Mouse (Mus musculus): ENCODE data around the gene Gpd1. TPM values are rescaled to one million over a fixed set of nuclear protein-coding genes. Genes with fewer than 3 reads are reported as not detected.

Gene Gpd1
- total and polyA plus RNA-seq, 3 experiments, result 0.24 to 0.56 (median 0.25) TPM

- Histone ChIP-seq H3K27ac (ENCODE audit: insufficient read depth, low read depth) (no peak overlapping the region), H3K36me3 (replicated peaks in 1 of 2; ENCODE audit: control insufficient read depth in 1 of 2, insufficient read depth in 1 of 2, low read length in 1 of 2) (no peaks in the 10 kb centered on the region), H3K4me3 (replicated peaks in 1 of 3; ENCODE audit: low read depth in 2 of 3, low read length in 2 of 3, poor library complexity in 1 of 3) (no peak overlapping the region), H3K9ac (ENCODE audit: insufficient read depth, low read depth) (no peak overlapping the region), H3K79me2 (replicated peaks; ENCODE audit: control insufficient read depth, extremely low read depth, insufficient read depth, poor library complexity, severe bottlenecking) (no peaks in the 10 kb centered on the region), H3K27me3 (replicated peaks) (peaks cover 84% of the 10 kb centered on the region), H3K9me3 (replicated peaks; ENCODE audit: low read length) (no peaks in the 10 kb centered on the region), H3K4me1 (ENCODE audit: control insufficient read depth in 1 of 2, insufficient read depth in 2 of 2) (peaks cover 3 to 8% of the 10 kb centered on the region in 2 experiments; a peak in 3 of 4 replicates), H3K4me2 (ENCODE audit: insufficient read depth, low read depth, poor library complexity, severe bottlenecking) (0 out of 2 replicates have a peak overlapping the region, but pooled peaks have one; percentile 30)
- dilution Hi-C loops (cut with MboI; ENCODE audit: extremely low pct_ligation_motif_present, extremely low pct_unique_long_range_greater_than_20kb, low sequenced_read_pairs), result no loop called here
- TF ChIP-seq ZMIZ1 (IDR thresholded peaks at IDR 0.05; ENCODE audit: low read depth, low read length), result no peak
- TF ChIP-seq MAFK (IDR thresholded peaks at IDR 0.05; ENCODE audit: insufficient replicate concordance, low read length), result no peak
- no peak for TF ChIP-seq GABPA (IDR thresholded peaks at IDR 0.05; ENCODE audit: insufficient replicate concordance, low read depth, low read length)
- no peak for TF ChIP-seq JUND (conservative IDR thresholded peaks at IDR 0.05; ENCODE audit: low read depth, low read length)
- TF ChIP-seq PAX5 (IDR thresholded peaks at IDR 0.05; ENCODE audit: low read length), result no peak
- no peak for TF ChIP-seq IRF4 (IDR thresholded peaks at IDR 0.05; ENCODE audit: low read depth, low read length)
- peak; percentile 17 for DNase-seq (ENCODE audit: extremely low read depth)
- in situ Hi-C loops (cut with MboI; ENCODE audit: low pct_ligation_motif_present, low pct_unique_long_range_greater_than_20kb, low sequenced_read_pairs), result no loop called here
Observed at GRCm38 (mm10) chr15:99691976-99692375, 25.3 kb upstream of the Gpd1 start.

- Histone ChIP-seq H3K79me2 (replicated peaks; ENCODE audit: control insufficient read depth, extremely low read depth, insufficient read depth, poor library complexity, severe bottlenecking) (no peaks in the 10 kb centered on the region), H3K4me2 (ENCODE audit: insufficient read depth, low read depth, poor library complexity, severe bottlenecking) (no peak overlapping the region), H3K27me3 (replicated peaks) (peaks cover 55% of the 10 kb centered on the region), H3K4me1 (ENCODE audit: control insufficient read depth in 1 of 2, insufficient read depth in 2 of 2) (peaks cover 13 to 14% of the 10 kb centered on the region in 2 experiments), H3K4me3 (replicated peaks in 1 of 3; ENCODE audit: low read depth in 2 of 3, low read length in 2 of 3, poor library complexity in 1 of 3) (no peak overlapping the region), H3K9me3 (replicated peaks; ENCODE audit: low read length) (no peaks in the 10 kb centered on the region), H3K27ac (ENCODE audit: insufficient read depth, low read depth) (no peak overlapping the region), H3K36me3 (replicated peaks in 1 of 2; ENCODE audit: control insufficient read depth in 1 of 2, insufficient read depth in 1 of 2, low read length in 1 of 2) (peaks cover 0 to 1% of the 10 kb centered on the region in 2 experiments), H3K9ac (ENCODE audit: insufficient read depth, low read depth) (no peak overlapping the region)
- TF ChIP-seq RCOR1 (conservative IDR thresholded peaks at IDR 0.05; ENCODE audit: low read depth, low read length), result no peak
- TF ChIP-seq USF2 (conservative IDR thresholded peaks at IDR 0.05; ENCODE audit: low read depth, low read length), result no peak
- TF ChIP-seq SMC3 (IDR thresholded peaks at IDR 0.05; ENCODE audit: low read depth, low read length), result no peak
- no peak for TF ChIP-seq HCFC1 (IDR thresholded peaks at IDR 0.05; ENCODE audit: low read depth, low read length)
- no peak for TF ChIP-seq JUN (IDR thresholded peaks at IDR 0.05; ENCODE audit: insufficient read depth, low read depth, low read length)
- TF ChIP-seq NRF1 (IDR thresholded peaks at IDR 0.05; ENCODE audit: low read depth, low read length), result no peak
- TF ChIP-seq PAX5 (IDR thresholded peaks at IDR 0.05; ENCODE audit: low read length), result no peak
- no peak for TF ChIP-seq POLR2A (IDR thresholded peaks at IDR 0.05; ENCODE audit: low read depth, low read length)
- TF ChIP-seq MEF2A (IDR thresholded peaks at IDR 0.05; ENCODE audit: borderline replicate concordance, low read depth, low read length), result no peak
- no peak for TF ChIP-seq NELFE (IDR thresholded peaks at IDR 0.05; ENCODE audit: low read depth, low read length)
- no peak for TF ChIP-seq MAZ (IDR thresholded peaks at IDR 0.05; ENCODE audit: low read depth, low read length)
- no peak for TF ChIP-seq POLR2AphosphoS2 (IDR thresholded peaks at IDR 0.05; ENCODE audit: low read depth, low read length)
- TF ChIP-seq TBP (conservative IDR thresholded peaks at IDR 0.05; ENCODE audit: low read depth, low read length), result no peak
- no peak for TF ChIP-seq MAX (IDR thresholded peaks at IDR 0.05; ENCODE audit: low read length)
- no peak for TF ChIP-seq IRF4 (IDR thresholded peaks at IDR 0.05; ENCODE audit: low read depth, low read length)
- TF ChIP-seq BHLHE40 (IDR thresholded peaks at IDR 0.05; ENCODE audit: low read depth, low read length), result no peak
- TF ChIP-seq CHD1 (IDR thresholded peaks at IDR 0.05; ENCODE audit: low read depth, low read length), result no peak
- TF ChIP-seq MXI1 (IDR thresholded peaks at IDR 0.05; ENCODE audit: low read depth, low read length), result no peak
- dilution Hi-C loops (cut with MboI; ENCODE audit: extremely low pct_ligation_motif_present, extremely low pct_unique_long_range_greater_than_20kb, low sequenced_read_pairs), result no loop called here
- in situ Hi-C loops (cut with MboI; ENCODE audit: low pct_ligation_motif_present, low pct_unique_long_range_greater_than_20kb, low sequenced_read_pairs), result no loop called here
- no peak for DNase-seq (ENCODE audit: extremely low read depth)
Observed at GRCm38 (mm10) chr15:99697309-99697708, 20.0 kb upstream of the Gpd1 start.
